Mouse (Mus musculus) CH12.LX (cell line): ENCODE results near the gene Tcp10c.
"Not testable (repeated sequence)": the region's sequence is repeated elsewhere in the genome, so short reads cannot be mapped to it uniquely, and the experiment has no call there.

Experiments
- CTCF ChIP-seq, 2 experiments: IDR thresholded peaks in 1 of 2; conservative IDR thresholded peaks in 1 of 2; 2 replicates each; pipeline ENCODE4 v1.5.1; 2011 to 2012; ENCODE audit warnings: low read depth in 2 of 2, low read length in 2 of 2, improper control_type of control experiment in 1 of 2, inconsistent platforms in 1 of 2, mild to moderate bottlenecking in 1 of 2, moderate library complexity in 1 of 2
- MAFK ChIP-seq: IDR thresholded peaks from 2 replicates; pipeline ENCODE4 v1.6.1; 2011; ENCODE audit warnings: low read length, improper control_type of control experiment; ENCODE audit not compliant: insufficient replicate concordance
- MEF2A ChIP-seq: IDR thresholded peaks from 2 replicates; pipeline ENCODE4 v1.6.1; 2014; ENCODE audit warnings: low read depth, mild to moderate bottlenecking, inconsistent platforms, low read length, improper control_type of control experiment, borderline replicate concordance
- POLR2A ChIP-seq: IDR thresholded peaks from 2 replicates; pipeline ENCODE4 v1.6.1; 2011; ENCODE audit warnings: low read depth, mild to moderate bottlenecking, improper control_type of control experiment, low read length
- RAD21 ChIP-seq: IDR thresholded peaks from 2 replicates; pipeline ENCODE4 v1.6.1; 2011; ENCODE audit warnings: low read depth, mild to moderate bottlenecking, low read length, improper control_type of control experiment, moderate library complexity
- TCF12 ChIP-seq: IDR thresholded peaks from 2 replicates; pipeline ENCODE4 v1.6.1; 2014; ENCODE audit warnings: low read depth, mild to moderate bottlenecking, inconsistent platforms, low read length, improper control_type of control experiment
- USF1 ChIP-seq: IDR thresholded peaks from 2 replicates; pipeline ENCODE4 v1.6.1; 2014; ENCODE audit warnings: low read depth, mild to moderate bottlenecking, inconsistent platforms, low read length, improper control_type of control experiment

DNA sequence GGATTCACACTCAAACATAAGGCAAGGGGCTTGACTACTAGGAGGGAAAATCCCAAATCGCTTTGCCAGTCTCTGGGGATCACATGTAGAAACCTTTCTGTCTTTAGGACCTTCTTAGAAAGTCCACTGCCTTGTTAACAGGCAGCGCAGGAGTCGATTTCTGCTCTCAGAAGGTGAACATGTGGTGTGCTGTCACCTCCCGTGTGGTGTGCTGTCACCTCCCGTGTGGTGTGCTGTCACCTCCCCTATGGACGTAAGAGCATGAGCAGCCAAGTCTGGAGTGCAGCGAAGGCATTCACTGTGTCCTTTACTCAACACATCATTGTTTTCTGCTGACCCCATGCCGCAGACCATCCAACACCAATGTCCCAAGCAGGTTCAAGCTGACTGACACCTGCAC lies 1.1 kb upstream of the Tcp10c start:
- not testable (repeated sequence) for TF ChIP-seq CTCF (conservative IDR thresholded peaks at IDR 0.05 in 1 of 2, IDR thresholded peaks at IDR 0.05 in 1 of 2; ENCODE audit: low read depth in 2 of 2, low read length in 2 of 2); POLR2A; USF1; MEF2A; RAD21; MAFK
- peak; percentile 10; the same call in 1 of the 2 replicates for TF ChIP-seq TCF12
